In the genomic region with DNA sequence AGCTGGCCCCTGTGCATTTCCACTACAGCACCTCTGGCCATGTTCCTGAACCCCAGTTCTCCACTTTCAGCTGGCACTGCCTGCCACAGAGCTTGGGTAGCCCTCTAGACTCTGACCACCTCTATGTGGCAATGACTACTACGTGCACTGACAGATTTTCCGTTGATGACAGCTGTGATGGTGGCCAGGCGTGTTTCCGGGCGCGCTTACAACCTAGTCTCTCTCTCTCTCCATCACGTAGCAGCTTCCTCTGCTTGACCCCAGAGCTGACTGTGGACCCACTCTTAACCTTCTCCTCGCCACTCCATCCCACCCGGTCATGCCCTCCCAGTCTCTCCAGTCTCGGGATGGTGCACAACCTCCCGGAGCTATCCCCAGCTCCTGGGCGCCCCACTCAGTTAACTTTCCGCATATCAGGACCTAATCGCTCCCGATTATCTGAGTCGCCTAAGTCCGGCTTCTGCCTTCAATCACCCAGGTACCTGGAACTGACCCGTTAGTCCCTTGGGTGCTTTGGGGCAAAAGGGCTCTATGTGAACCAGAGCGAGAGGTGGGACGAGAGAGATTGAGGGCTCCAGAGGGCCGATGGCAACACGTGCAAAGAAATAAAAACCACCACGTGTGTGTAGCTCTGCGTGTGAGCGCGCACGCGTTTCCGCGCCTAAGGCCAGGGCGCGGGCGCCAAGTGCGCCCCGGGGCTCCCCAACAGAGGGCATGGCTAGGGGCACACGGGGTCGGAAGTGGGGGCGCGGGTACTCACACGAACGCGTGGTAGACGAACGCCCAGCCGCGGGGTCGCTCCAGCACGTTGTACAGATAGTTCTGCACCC, we compare ENCODE assay signal across 8 mouse cellular contexts. TPM values are rescaled to one million over a fixed set of nuclear protein-coding genes. Genes with fewer than 3 reads are reported as not detected.
A peak's percentile ranks its signal among the peaks of the same experiment; 100 is the strongest.
DNase-seq lines count a peak whose midpoint lies in the region; ATAC-seq and TF ChIP-seq lines count a peak whose summit lies in the region.

No protein-coding gene starts in this region.

- peak overlapping the region; percentile 96 for H3K4me2 ChIP-seq in neural tube, embryonic 15.5 days

- no peaks in the 10 kb centered on the region for H3K9me3 ChIP-seq in heart, embryonic 10.5 days
- H3K9me3 ChIP-seq in neural tube, embryonic 15.5 days (replicated peaks) = no peaks in the 10 kb centered on the region

- H3K4me3 ChIP-seq in heart, embryonic 10.5 days = peak overlapping the region; percentile 88
- peak overlapping the region; percentile 60 for H3K4me3 ChIP-seq in lung, adult 2 months (replicated peaks; ENCODE audit: extremely low read depth, low read depth, low read length)
- H3K4me3 ChIP-seq in neural tube, embryonic 15.5 days (replicated peaks) = peak overlapping the region; percentile 75

- no peaks in the 10 kb centered on the region for H3K27me3 ChIP-seq in heart, embryonic 10.5 days (ENCODE audit: insufficient read depth, poor library complexity, severe bottlenecking)
- H3K27me3 ChIP-seq in neural tube, embryonic 15.5 days (replicated peaks) = peaks cover 10% of the 10 kb centered on the region; the same call in 1 of the 2 replicates

- H3K9ac ChIP-seq in neural tube, embryonic 15.5 days (replicated peaks) = peak overlapping the region; percentile 65

- under 1% methylated on average over 48 of the region's 48 CpGs for WGBS in heart, embryonic 10.5 days
- WGBS in lung, adult 2 months = under 1% methylated on average over 48 of the region's 48 CpGs
- under 1% methylated on average over 48 of the region's 48 CpGs for WGBS in neural tube, embryonic 15.5 days

- no peaks in the 10 kb centered on the region for H3K36me3 ChIP-seq in heart, embryonic 10.5 days
- no peaks in the 10 kb centered on the region for H3K36me3 ChIP-seq in neural tube, embryonic 15.5 days

- ATAC-seq in neural tube, embryonic 15.5 days (ENCODE audit: low FRiP score) = peak; percentile 70

- no peak for TF ChIP-seq POLR2A in lung, adult 2 months (IDR thresholded peaks at IDR 0.05; ENCODE audit: borderline replicate concordance, extremely low read depth, low read depth, low read length)

- peak; percentile 3 to 7 for DNase-seq in lung, adult 18-20 months
- DNase-seq in lung, postnatal 25 days (ENCODE audit: low spot score) = no peak
- peak; percentile 56 for DNase-seq in embryo, embryonic 11 days
- DNase-seq in heart, embryonic 10.5 days (ENCODE audit: low spot score) = peak; percentile 89
- peak; percentile 16 to 51 for DNase-seq in layer of hippocampus, adult 18-20 months (ENCODE audit: low spot score in 2 of 2)
- DNase-seq in lung, adult 2 months = peak; percentile 7
- DNase-seq in urinary bladder, postnatal 25 days (ENCODE audit: low spot score) = peak; percentile 9

- H3K4me1 ChIP-seq in heart, embryonic 10.5 days = peaks cover 28% of the 10 kb centered on the region
- peaks cover 9% of the 10 kb centered on the region for H3K4me1 ChIP-seq in lung, adult 2 months (ENCODE audit: control insufficient read depth, insufficient read depth, low read length)
- peaks cover 20% of the 10 kb centered on the region for H3K4me1 ChIP-seq in neural tube, embryonic 15.5 days

- no peak for TF ChIP-seq CTCF in lung, adult 2 months (IDR thresholded peaks at IDR 0.05; ENCODE audit: insufficient read depth, low read length)

- peak overlapping the region; percentile 96 for H3K27ac ChIP-seq in heart, embryonic 10.5 days
- peak overlapping the region; percentile 64; the same call in 1 of the 2 replicates for H3K27ac ChIP-seq in neural tube, embryonic 15.5 days (replicated peaks)

RNA-seq across cellular contexts. Expression of a gene that starts 1.1 kb away (rescaled TPM):
- polyA plus RNA-seq in heart, embryonic 10.5 days (2016; fragmentation: Nextera tagmentation; extraction: Ambion mirVana) = 6.3 and 7.2 TPM in 2 replicates
- 10 to 100 TPM; 47.7 to 61.2 TPM for total RNA-seq in layer of hippocampus, adult 18-20 months (2021)
- polyA plus RNA-seq in lung, adult 2 months (2012; rRNA removed) = 1.8 and 2.5 TPM in 2 replicates
- polyA plus RNA-seq in neural tube, embryonic 15.5 days (2015; fragmentation: Nextera tagmentation; extraction: Ambion mirVana) = 2.0 and 2.3 TPM in 2 replicates
